Mouse (Mus musculus): ENCODE measurements around the gene Csnk1e. TPM values are rescaled to one million over a fixed set of nuclear protein-coding genes. Genes with fewer than 3 reads are reported as not detected.

Gene Csnk1e
- polyA plus RNA-seq, 2 experiments = 83.8 to 184 TPM

GRCm38 (mm10) chr15:79424602-79425001, 30.8 kb downstream of the Csnk1e start:
- ATAC-seq (ENCODE audit: low FRiP score, low read depth) = no peak
- no peaks in the 10 kb centered on the region for H3K9me3 ChIP-seq (ENCODE audit: control insufficient read depth, low read length)
- WGBS = 92% methylated on average over 17 of the region's 17 CpGs

GRCm38 (mm10) chr15:79422715-79423243, 32.6 kb downstream of the Csnk1e start:
- Histone ChIP-seq H3K27me3 (ENCODE audit: control insufficient read depth, insufficient read depth, low read length) (no peaks in the 10 kb centered on the region), H3K9me3 (ENCODE audit: control insufficient read depth, low read length) (no peaks in the 10 kb centered on the region), H3K27ac (replicated peaks; ENCODE audit: low read depth, low read length) (no peak overlapping the region), H3K36me3 (ENCODE audit: control insufficient read depth, insufficient read depth, low read length) (peaks cover 98% of the 10 kb centered on the region), H3K4me2 (replicated peaks; ENCODE audit: low read depth, low read length, severe bottlenecking) (no peak overlapping the region), H3K4me3 (replicated peaks; ENCODE audit: low read length) (no peak overlapping the region), H3K4me1 (ENCODE audit: control insufficient read depth, insufficient read depth, low read length) (no peaks in the 10 kb centered on the region), H3K9ac (ENCODE audit: low read depth, low read length, severe bottlenecking) (no peak overlapping the region)
- ATAC-seq (ENCODE audit: low FRiP score, low read depth) = no peak
- 88% methylated on average over 6 of the region's 6 CpGs for WGBS
- no peak for DNase-seq (ENCODE audit: low spot score)
- no peak for TF ChIP-seq POLR2A (IDR thresholded peaks at IDR 0.05; ENCODE audit: borderline replicate concordance, extremely low read depth, insufficient read depth, insufficient read length)

More at GRCm38 (mm10) chr15:79424602-79425001, 30.8 kb downstream of the Csnk1e start:
- Histone ChIP-seq H3K36me3 (ENCODE audit: control insufficient read depth, insufficient read depth, low read length) (peaks cover 99% of the 10 kb centered on the region), H3K27me3 (ENCODE audit: control insufficient read depth, insufficient read depth, low read length) (no peaks in the 10 kb centered on the region), H3K4me1 (ENCODE audit: control insufficient read depth, insufficient read depth, low read length) (no peaks in the 10 kb centered on the region), H3K9ac (ENCODE audit: low read depth, low read length, severe bottlenecking) (no peak overlapping the region), H3K27ac (replicated peaks; ENCODE audit: low read depth, low read length) (no peak overlapping the region), H3K4me3 (replicated peaks; ENCODE audit: low read length) (no peak overlapping the region), H3K4me2 (replicated peaks; ENCODE audit: low read depth, low read length, severe bottlenecking) (no peak overlapping the region)
- no peak for DNase-seq (ENCODE audit: low spot score)
- no peak for TF ChIP-seq POLR2A (IDR thresholded peaks at IDR 0.05; ENCODE audit: borderline replicate concordance, extremely low read depth, insufficient read depth, insufficient read length)

GRCm38 (mm10) chr15:79418677-79419076, 36.7 kb downstream of the Csnk1e start:
- Histone ChIP-seq H3K4me3 (replicated peaks; ENCODE audit: low read length) (no peak overlapping the region), H3K4me1 (ENCODE audit: control insufficient read depth, insufficient read depth, low read length) (no peaks in the 10 kb centered on the region), H3K27me3 (ENCODE audit: control insufficient read depth, insufficient read depth, low read length) (no peaks in the 10 kb centered on the region), H3K9ac (ENCODE audit: low read depth, low read length, severe bottlenecking) (no peak overlapping the region), H3K4me2 (replicated peaks; ENCODE audit: low read depth, low read length, severe bottlenecking) (no peak overlapping the region), H3K36me3 (ENCODE audit: control insufficient read depth, insufficient read depth, low read length) (peaks cover 61% of the 10 kb centered on the region), H3K9me3 (ENCODE audit: control insufficient read depth, low read length) (no peaks in the 10 kb centered on the region), H3K27ac (replicated peaks; ENCODE audit: low read depth, low read length) (no peak overlapping the region)
- DNase-seq (ENCODE audit: low spot score) = no peak
- TF ChIP-seq POLR2A (IDR thresholded peaks at IDR 0.05; ENCODE audit: borderline replicate concordance, extremely low read depth, insufficient read depth, insufficient read length) = no peak
- WGBS = 90% methylated on average over 11 of the region's 11 CpGs
- ATAC-seq (ENCODE audit: low FRiP score, low read depth) = no peak

- Histone ChIP-seq H3K4me2 (replicated peaks; ENCODE audit: low read depth, low read length, severe bottlenecking) (no peak overlapping the region), H3K4me1 (ENCODE audit: control insufficient read depth, insufficient read depth, low read length) (no peaks in the 10 kb centered on the region), H3K9ac (ENCODE audit: low read depth, low read length, severe bottlenecking) (no peak overlapping the region), H3K9me3 (ENCODE audit: control insufficient read depth, low read length) (no peaks in the 10 kb centered on the region), H3K27me3 (ENCODE audit: control insufficient read depth, insufficient read depth, low read length) (no peaks in the 10 kb centered on the region), H3K36me3 (ENCODE audit: control insufficient read depth, insufficient read depth, low read length) (peaks cover 57% of the 10 kb centered on the region), H3K27ac (replicated peaks; ENCODE audit: low read depth, low read length) (no peak overlapping the region), H3K4me3 (replicated peaks; ENCODE audit: low read length) (no peak overlapping the region)
- 89% methylated on average over 3 of the region's 3 CpGs for whole genome bisulfite sequencing
- ATAC-seq (ENCODE audit: low FRiP score, low read depth) (no peak), DNase-seq (ENCODE audit: low spot score) (no peak)
- TF ChIP-seq POLR2A (IDR thresholded peaks at IDR 0.05; ENCODE audit: borderline replicate concordance, extremely low read depth, insufficient read depth, insufficient read length) = no peak
These were observed 37.1 kb downstream of the Csnk1e start for GRCm38 (mm10) chr15:79418265-79418664.

- no peak overlapping the region for H3K9ac ChIP-seq (ENCODE audit: low read depth, low read length, severe bottlenecking)
- peaks cover 48% of the 10 kb centered on the region for H3K36me3 ChIP-seq (ENCODE audit: control insufficient read depth, insufficient read depth, low read length)
- no peaks in the 10 kb centered on the region for H3K4me1 ChIP-seq (ENCODE audit: control insufficient read depth, insufficient read depth, low read length)
- WGBS = 96% methylated on average over 3 of the region's 3 CpGs
- TF ChIP-seq POLR2A (IDR thresholded peaks at IDR 0.05; ENCODE audit: borderline replicate concordance, extremely low read depth, insufficient read depth, insufficient read length) = no peak
- no peaks in the 10 kb centered on the region for H3K27me3 ChIP-seq (ENCODE audit: control insufficient read depth, insufficient read depth, low read length)
- no peaks in the 10 kb centered on the region for H3K9me3 ChIP-seq (ENCODE audit: control insufficient read depth, low read length)
- no peak overlapping the region for H3K4me3 ChIP-seq (replicated peaks; ENCODE audit: low read length)
- DNase-seq (ENCODE audit: low spot score) (no peak), ATAC-seq (ENCODE audit: low FRiP score, low read depth) (no peak)
- no peak overlapping the region for H3K4me2 ChIP-seq (replicated peaks; ENCODE audit: low read depth, low read length, severe bottlenecking)
- H3K27ac ChIP-seq (replicated peaks; ENCODE audit: low read depth, low read length) = no peak overlapping the region
These were observed 38.0 kb downstream of the Csnk1e start for GRCm38 (mm10) chr15:79417379-79417778.
